Mouse (Mus musculus) monocyte, adult 2 months (primary cell): ENCODE data around the gene Prok2.

Experiments used
- DNase-seq, 2 experiments: peaks; one replicate each; pipeline ENCODE4 v3.0.0; 2022; ENCODE audit warnings: low spot score in 2 of 2, low read depth in 1 of 2

The Prok2 gene

DNA sequence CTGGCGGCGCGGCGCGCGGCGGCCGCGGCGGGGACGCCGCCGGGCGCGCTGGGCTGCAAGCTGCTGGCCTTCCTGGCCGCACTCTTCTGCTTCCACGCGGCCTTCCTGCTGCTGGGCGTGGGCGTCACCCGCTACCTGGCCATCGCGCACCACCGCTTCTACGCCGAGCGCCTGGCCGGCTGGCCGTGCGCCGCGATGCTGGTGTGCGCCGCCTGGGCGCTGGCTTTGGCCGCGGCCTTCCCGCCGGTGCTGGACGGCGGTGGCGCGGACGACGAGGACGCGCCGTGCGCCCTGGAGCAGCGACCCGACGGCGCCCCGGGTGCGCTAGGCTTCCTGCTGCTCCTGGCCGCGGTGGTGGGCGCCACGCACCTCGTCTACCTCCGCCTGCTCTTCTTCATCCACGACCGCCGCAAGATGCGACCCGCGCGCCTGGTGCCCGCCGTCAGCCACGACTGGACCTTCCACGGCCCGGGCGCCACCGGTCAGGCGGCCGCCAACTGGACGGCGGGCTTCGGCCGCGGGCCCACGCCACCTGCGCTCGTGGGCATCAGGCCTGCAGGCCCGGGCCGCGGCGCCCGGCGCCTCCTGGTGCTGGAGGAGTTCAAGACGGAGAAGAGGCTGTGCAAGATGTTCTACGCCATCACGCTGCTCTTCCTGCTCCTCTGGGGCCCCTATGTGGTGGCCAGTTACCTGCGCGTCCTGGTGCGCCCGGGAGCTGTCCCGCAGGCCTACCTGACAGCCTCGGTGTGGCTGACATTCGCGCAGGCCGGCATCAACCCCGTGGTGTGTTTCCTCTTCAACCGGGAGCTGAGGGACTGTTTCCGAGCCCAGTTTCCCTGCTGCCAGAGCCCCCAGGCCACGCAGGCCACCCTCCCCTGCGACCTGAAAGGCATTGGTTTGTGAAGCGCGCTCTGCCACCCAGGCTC, 33.0 kb downstream of the Prok2 start:
- no peak for DNase-seq

DNA sequence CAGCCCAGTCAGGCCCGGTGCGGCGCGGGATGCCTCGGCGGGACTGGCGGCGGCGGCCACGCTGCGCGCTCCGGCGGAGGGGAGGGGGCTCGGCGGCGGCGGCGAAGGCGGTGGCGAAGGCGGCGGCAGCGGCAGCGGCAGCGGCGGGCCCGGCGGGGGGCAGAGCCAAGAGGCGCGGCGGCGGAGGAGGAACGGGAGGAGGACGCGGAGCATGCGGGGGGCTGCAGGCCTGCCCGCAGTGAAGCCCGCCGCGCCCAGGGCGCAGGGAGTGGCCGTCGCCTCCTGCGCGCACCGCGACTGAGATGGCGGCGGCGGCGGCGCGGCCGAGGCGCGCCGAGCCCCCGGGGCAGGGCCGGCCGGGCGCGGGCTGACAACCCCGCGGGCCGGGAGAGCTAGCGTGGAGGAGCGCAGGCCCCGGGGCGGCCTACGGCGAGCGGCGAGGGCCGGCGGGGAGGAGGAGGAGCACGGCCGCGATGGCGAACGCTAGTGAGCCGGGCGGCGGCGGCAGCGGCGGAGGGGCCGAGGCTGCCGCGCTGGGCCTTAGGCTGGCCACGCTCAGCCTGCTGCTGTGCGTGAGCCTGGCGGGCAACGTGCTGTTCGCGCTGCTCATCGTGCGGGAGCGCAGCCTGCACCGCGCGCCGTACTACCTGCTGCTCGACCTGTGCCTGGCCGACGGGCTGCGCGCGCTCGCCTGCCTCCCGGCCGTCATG, 33.8 kb downstream of the Prok2 start, which contains the start of gene Gpr27:
Gene Gpr27 (plus strand): TSS at position 474 of the 710 bp plus-strand sequence.
- DNase-seq, result no peak

DNA sequence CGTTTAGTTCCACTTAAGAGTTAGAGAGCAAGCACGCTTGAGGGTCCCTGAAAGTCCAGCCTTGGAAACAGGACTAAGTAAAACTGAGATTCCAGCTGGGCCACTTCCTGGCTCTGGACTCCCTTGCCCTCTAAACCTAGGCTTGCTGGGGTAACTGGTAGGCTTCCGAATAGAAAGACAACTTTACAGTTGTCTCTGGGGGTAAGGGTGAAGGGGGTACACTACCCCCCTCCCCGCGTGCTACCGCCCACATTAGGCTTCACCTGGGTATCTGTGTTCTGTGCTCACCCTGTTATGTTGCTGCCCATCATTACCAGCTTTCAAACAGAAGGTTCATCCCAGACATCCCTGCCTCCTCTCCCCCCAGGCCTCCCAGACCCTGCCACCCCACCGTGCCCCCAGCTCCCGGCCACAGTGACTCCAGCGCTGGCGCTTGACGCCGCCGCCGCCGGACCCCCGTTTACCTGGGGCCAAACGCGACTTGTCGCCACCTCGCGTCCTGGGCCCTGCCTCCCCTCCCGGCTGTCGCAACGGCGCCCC, 34.5 kb downstream of the Prok2 start:
- DNase-seq, result no peak

DNA sequence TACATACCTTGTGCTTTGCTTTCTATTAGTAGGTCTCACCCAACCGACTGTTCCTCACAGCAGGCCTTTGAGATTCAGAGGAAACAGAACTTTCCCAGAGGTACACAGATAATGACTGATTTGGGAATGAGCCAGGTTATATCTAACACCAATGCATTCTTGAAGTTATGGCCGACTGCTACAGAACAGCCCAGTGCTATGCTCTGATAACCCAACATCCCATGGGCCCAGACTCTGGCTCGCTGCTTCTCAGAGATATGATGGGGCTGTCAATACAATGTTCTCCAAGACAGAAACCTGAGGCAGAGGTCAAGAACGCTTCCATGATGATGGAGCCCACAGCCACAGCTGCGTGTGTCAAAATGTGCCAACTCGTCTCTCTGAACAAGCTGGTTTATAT, 37.7 kb downstream of the Prok2 start:
- DNase-seq, result no peak

DNA sequence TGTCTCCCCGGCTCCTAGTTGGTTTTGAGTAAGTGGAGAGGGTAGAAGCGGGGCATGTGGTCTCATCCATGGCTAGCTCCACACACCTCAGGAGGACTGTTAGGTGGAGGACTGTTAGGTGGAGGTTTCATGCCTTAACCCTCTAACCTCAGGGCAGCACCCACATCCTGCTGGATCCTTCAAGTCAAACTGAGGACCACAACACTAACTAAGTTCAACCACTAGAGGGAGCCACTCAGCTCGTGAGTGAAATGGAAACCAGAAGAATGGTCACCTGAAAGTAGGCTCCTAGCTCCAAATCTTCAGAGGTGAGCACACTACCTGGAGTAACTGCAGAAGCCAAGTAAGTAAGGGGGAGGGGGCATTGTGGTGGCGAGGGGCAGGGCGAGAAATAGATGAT, 41.3 kb downstream of the Prok2 start:
- no peak for DNase-seq

DNA sequence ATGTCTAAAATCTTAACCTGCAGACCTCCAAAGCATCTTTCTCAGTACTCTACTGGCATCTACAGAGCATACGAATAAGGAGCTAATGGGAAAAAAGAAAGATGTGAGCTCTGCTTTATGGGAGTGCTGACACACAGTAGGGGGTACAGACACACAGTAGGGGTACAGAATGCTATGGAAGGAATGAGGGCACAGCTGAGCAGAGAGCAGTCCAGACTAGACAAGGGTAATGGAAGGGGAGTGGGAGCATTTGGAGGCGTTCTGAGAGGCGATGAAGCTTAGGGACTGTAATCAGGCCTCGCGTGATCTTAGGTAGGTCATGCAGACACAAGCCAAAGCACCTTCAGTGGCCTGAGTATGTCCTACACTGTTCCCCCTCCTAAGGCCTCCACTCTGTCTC, 42.2 kb downstream of the Prok2 start:
- DNase-seq, result no peak

DNA sequence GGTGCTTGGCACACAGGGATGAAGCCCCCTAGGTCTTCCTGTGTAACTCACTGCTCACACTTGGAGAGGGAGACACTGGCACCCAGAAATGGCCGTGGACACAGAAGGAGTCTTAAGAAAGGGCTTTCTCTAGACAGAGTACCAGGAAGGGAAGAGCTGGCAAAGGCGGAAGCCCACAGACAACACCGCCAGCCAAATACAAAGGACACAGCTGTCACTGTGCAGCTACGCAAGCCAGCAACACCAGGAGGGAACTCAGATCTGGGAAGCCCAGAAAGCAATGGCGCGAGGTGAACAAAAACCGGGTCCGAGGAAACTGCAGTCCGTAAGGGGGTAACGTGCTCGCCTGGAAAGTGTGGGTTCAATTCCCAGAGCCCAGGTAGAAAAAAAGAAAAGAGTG, 48.1 kb downstream of the Prok2 start:
- DNase-seq, result no peak

DNA sequence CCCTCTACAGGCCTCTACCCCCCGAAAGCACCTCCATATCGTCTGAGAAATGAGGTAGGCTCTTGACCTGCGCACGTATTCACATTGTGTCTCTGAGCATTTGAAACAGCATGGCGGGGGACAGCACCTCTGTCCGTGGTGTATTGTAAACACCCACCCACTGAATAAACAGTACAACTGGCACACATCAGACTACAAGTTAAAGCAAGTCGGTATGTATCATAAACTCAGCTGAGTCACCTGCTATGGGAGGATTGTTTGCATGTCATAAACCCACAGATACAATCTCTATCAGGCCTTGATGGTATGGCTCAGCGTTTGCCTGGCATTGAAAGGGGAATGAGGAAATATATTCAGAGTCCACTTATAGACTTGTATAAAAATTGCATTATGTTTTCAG, 48.9 kb downstream of the Prok2 start:
- DNase-seq, result no peak

DNA sequence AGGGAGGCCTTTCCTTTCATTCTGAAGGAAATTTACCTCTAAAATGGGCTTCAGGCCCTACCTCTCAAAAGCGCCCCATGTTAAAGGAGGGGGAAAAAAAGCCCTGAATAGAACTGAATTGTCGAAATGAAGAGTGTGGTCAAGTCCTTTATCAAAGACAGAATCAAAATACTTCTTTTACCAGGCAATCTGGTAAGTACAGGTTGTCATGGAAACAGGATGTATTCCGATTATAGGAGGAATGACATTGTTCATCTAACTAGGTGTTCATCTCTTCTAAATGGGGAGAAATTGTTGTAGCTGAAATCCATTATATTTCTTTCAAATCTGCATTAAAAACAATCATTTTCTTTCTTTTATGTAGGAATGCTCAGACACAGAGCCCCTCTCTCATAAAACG, 51.7 kb downstream of the Prok2 start:
- no peak for DNase-seq

DNA sequence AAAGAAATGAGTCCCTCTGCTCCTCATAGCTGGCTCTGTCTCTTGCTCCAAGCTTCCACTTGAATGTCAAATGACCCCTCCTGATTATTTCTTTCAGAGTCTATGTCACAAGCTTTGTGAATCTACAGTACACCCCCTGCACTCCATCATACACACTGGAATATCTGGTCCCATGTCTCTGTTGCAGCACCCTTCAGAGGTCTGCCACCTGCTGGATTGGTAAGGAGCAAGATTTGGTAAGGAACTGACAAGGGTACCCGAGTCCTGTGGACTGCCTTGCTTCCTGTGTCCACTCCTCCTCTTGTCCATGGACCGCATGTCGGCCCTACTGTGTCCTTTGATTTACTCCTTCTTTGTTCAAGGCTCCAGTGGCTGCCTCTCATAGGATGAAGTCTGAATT, 54.4 kb downstream of the Prok2 start:
- DNase-seq, result no peak

DNA sequence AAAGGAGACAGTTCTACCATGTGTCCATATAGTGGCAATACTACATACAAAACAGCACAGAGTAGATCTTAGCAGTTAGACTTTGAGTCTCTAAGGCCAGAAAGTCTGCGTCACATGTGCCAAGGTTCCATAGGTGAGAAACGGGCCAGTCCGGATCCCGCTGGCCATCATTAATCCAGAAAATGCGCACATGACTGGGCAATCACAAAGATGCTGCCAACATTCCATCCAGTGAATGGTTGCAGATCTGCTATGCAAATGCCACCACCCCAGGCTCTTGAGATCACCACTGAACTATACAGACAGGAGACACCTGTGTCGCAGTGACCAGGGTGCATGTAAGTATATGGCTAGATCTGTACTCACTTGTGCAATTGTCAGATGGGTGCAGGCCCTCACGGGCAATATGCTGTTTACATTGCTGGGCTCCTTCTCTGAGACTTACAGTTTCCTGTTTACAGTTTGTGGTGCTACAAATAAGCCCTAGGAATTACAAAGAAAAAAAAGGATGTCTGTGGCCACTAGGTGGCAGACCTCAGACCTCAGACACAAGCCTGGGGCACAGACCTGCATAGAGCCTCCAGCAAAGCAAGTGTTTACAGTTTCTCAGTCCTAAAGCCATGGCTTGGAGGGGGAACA, 55.6 kb downstream of the Prok2 start:
- no peak for DNase-seq

DNA sequence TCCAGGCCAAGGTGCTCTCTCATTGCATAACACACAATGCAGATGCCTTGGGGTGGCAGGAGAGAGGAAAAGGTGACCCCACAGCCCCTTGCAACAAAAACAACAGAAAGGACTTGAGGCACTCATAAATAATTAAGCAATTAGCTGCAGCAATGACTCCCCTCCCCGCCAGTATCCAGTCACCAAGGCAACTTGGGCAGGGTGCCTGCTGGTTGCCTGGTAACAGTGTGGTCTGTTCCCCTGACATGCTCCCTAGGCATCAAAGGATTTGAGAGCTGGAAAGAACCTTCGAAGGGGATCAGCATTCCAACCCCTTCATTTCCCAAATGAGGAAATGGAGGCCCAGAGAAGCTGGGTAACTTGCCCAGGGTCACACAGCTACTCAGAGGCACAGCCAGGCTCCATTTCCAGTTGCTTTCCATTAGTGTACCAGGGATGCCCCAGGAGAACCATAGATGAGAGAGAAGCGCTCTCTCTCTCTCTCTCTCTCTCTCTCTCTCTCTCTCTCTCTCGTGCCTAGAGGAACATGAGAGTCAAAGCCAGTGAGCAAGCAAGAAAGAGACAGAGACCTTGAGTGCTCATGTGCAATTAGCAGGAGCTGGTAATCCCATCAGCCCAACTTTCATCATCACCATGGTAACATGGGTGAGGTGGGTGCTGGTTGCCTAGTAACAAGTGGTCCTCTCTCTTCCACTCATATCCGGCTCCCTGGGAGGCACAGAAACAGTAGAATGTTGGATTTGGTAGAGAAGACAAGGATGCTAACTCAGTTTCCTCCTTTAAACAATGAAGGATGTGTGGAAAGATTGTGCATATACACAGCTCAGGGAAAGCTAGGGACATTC, 56.5 kb downstream of the Prok2 start:
- DNase-seq, result no peak

DNA sequence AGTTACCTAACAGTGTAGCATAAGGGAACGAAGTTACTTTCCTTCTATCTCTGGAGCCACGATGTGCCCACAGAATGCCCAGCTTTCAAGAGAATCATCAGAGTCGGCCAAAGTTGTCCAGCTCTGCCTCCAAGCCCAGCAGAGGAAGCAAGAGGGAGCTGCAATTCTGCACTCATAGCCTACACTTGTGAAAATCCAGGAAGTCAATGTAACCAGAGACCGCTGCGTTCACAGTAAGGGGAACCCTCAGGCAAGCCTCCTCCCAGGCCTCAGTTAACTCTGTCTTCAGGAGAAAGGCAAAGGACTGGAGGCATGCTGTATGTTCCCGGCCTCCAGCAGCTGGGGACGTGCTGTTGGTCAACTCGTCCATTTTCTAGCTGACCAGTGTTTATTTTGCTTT, 58.9 kb downstream of the Prok2 start:
- DNase-seq, result no peak

DNA sequence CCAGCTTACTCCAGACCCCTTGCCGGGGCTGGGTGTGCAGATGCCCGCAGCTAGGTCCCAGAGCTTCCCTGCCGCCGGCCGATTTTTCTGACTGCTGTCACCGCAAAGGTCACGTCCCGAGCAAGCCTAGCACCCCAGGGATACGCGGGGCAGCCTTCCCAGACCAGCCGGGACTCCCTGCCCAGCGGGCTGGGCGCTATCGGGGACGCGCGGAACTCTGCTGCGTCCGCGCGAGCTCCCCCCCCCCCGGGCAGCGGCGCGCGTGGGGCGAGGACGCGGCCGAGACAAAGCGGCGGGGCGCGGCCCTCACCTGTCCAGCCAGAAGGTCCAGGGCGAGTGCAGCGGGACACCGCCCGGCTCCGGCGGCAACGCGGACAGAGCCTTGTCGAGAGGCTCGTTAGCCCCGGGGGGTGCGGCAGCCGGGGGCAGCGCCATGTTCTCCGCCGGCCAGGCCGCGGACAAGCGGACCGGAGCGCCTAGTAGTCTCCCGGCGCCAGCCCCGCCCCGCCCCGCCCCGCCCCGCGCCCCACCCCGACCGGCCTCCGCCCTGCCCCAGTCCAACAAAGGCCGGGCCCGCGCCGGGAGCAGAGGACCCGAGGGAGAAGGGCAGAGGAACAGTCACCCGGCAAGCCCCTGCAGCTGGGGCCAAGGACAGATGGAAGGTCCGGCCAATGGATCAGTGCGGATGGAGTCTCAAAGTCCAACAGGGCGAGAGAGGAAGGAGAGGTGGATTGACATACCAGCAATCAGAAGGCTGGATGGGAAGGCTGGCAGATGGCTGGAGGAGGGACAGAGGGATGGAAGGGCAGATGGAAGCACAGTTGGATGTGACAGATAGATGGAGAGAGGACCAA, 59.6 kb downstream of the Prok2 start, which contains the start of the genes Eif4e3 and Gm20696:
Gene Eif4e3 (minus strand): TSS at position 454 of the 854 bp plus-strand sequence.
Gene Gm20696 (minus strand): TSS at position 480 of the 854 bp plus-strand sequence.
- no peak for DNase-seq

DNA sequence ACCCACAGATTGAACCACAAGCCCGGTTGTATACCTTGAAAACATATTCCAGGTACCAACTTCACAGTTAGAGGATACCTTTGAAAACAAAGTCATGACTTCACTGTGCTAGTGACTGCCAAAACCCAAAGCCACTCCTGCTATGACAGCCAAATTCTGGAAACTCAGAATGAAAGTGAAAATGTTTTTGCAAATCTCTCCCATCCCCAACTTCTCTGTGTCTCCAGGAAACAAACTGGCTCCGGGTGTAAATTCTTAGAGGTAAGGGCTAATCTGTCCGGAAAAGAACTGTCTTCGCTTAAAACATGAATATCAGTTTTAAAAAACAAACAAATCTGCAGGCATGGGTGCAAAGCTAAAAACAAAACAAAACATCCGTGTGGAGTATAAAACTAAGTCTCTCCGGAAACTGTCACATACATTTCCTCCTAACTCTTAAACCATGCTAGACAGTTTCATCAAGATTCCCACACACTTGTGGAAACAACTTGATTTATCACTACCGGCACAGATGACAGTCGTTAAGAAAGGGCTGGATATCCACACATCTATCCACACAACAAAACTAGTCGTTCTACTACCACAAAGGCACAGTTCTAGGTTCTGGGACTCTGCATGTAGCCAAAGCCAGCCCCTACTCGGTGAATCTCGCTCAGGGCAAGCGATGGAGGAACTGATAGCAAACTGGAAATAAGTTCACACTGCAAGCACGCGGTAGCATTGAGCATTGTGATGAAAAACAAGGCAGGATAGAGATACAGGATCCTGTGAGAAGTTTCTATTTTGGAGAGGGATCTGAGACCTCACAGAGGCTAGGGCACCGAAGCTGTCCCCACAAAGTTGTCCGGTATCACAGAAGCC, 60.5 kb downstream of the Prok2 start:
- DNase-seq, result no peak

DNA sequence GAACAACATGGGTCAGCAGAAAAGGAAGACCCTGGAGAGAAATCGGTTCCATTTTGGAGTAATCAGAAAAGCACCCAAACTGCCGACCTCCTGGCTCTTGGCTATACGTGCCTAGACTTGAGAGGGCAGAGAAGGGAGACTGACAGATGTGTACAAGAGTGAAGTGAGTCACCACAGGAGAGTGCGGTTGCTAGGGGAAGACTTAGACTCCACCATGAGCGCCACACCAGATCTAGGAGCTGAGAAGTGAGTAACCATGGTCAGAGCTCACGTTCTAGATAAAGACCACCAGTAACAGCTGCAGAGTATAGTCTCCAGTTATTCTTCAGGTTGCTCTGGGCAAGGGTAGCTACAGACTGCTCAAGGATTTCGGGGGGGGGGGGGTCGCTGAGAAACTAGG, 63.0 kb downstream of the Prok2 start:
- no peak for DNase-seq
